Mouse (Mus musculus) skeletal muscle tissue, postnatal 0 days (tissue): ENCODE results near the gene Krt1. TPM values are rescaled to one million over a fixed set of nuclear protein-coding genes. Genes with fewer than 3 reads are reported as not detected.

ENCODE experiments used
- microRNA-seq, 2 experiments: library from miRNA; unstranded; fragments of <30 nt; microRNA quantifications; one replicate each; pipeline ENCODE4; 2016
- polyA plus RNA-seq: library from polyadenylated mRNA; unstranded; fragments of >200 nt; fragmentation: Nextera tagmentation; extraction: Ambion mirVana; gene quantifications from 2 replicates; pipeline ENCODE4 v1.2.1, GENCODE M21; 2015

Gene Krt1
- polyA plus RNA-seq: 0.32 and 192 TPM in 2 replicates

GRCm38 (mm10) chr15:101850694-101851093, at the start of gene Krt1:
TSS of gene Krt1 (minus strand) at chr15:101850794.

GRCm38 (mm10) chr15:101892820-101893219, 42.2 kb upstream of the Krt1 start, which contains the start of gene Krt76:
TSS of gene Krt76 (minus strand) at chr15:101892920.

DNA sequence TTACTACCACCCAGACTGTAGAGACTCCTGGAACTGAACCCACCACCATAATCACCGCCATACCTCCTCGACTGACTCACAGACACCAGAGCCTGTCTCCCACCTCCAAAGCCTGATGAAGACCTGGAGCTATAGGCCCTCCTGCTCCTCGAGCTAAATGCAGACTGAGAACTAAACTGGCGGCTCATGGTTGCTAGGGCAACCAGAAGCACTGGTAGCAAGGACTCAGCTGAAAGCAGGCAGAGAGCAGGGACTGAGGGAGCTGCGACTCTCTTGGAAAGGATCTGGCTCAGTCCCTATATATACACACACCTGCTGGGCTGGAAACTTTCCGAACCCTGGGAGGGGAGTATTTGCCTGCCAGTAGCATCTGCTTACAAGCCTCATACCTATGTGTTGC, 18.8 kb upstream of the Krt1 start, which contains the start of gene Krt77:
Krt77 (minus strand) TSS at position 275 of the 400 bp plus-strand sequence.

GRCm38 (mm10) chr15:101817875-101818274, 32.7 kb downstream of the Krt1 start, which contains the start of gene Krt2:
TSS of gene Krt2 (minus strand) at chr15:101818169.

GRCm38 (mm10) chr15:101802296-101802835, 48.2 kb downstream of the Krt1 start, which contains the start of gene Krt73:
TSS of gene Krt73 (minus strand) at chr15:101802346.

Small RNA genes within 50 kb of the gene (microRNA-seq; reads per million reads assigned to microRNA genes)
- gene Gm44356: 0 reads per million in 2 experiments

Other genes with a start within 250 kb of the Krt1 start
- gene Gm5414, start 222.6 kb downstream of the Krt1 start, polyA plus RNA-seq: not detected in 2 replicates
- gene Gm5478, start 203.4 kb downstream of the Krt1 start, polyA plus RNA-seq: not detected in 2 replicates
- not detected in 2 replicates for gene Krt6b, start 170.5 kb downstream of the Krt1 start, polyA plus RNA-seq
- not detected in 2 replicates for gene Krt6a, start 156.5 kb downstream of the Krt1 start, polyA plus RNA-seq
- 40.5 TPM in 1 of 2 replicates, not detected in the other for gene Krt5, start 137.9 kb downstream of the Krt1 start, polyA plus RNA-seq
- gene Krt71, start 107.7 kb downstream of the Krt1 start, polyA plus RNA-seq: not detected in 2 replicates
- not detected in 2 replicates for gene Krt72, start 64.3 kb downstream of the Krt1 start, polyA plus RNA-seq
- not detected in 2 replicates for gene Krt73, start 48.4 kb downstream of the Krt1 start, polyA plus RNA-seq
- gene Krt2, start 32.6 kb downstream of the Krt1 start, polyA plus RNA-seq: not detected in 2 replicates
- gene Krt77, start 18.9 kb upstream of the Krt1 start, polyA plus RNA-seq: 0.88 TPM in 1 of 2 replicates, not detected in the other
- gene Krt76, start 42.1 kb upstream of the Krt1 start, polyA plus RNA-seq: not detected in 2 replicates
- gene Krt4, start 73.9 kb upstream of the Krt1 start, polyA plus RNA-seq: 0.51 and 0.82 TPM in 2 replicates
- gene Krt79, start 89.5 kb upstream of the Krt1 start, polyA plus RNA-seq: 2.4 TPM in 1 of 2 replicates, not detected in the other
- gene Krt78, start 103.5 kb upstream of the Krt1 start, polyA plus RNA-seq: 2.5 TPM in 1 of 2 replicates, not detected in the other
- 9.9 and 10.8 TPM in 2 replicates for gene Krt8, start 153.7 kb upstream of the Krt1 start, polyA plus RNA-seq
- 5.0 and 6.7 TPM in 2 replicates for gene Krt18, start 177.4 kb upstream of the Krt1 start, polyA plus RNA-seq
- gene Eif4b, start 223.0 kb upstream of the Krt1 start, polyA plus RNA-seq: 49.4 and 56.1 TPM in 2 replicates
- gene Tns2, start 249.6 kb upstream of the Krt1 start, polyA plus RNA-seq: 19.1 and 21.2 TPM in 2 replicates